Mouse (Mus musculus) liver, adult 10 weeks (tissue): Measurements from ENCODE around the gene Son. TPM values are rescaled to one million over a fixed set of nuclear protein-coding genes. Genes with fewer than 3 reads are reported as not detected.

ENCODE experiments used
- polyA plus RNA-seq: library from polyadenylated mRNA; stranded (reverse); fragments of 350-450 nt; fragmentation: Illumina TruSeq; extraction: RNeasy Lipid Tissue Mini Kit (QIAGEN cat#74804); gene quantifications from one replicate; pipeline ENCODE4 v1.2.3, GENCODE M21; 2014; ENCODE audit warnings: low read depth, low replicate concordance

The Son gene
- polyA plus RNA-seq, result 189 TPM

DNA sequence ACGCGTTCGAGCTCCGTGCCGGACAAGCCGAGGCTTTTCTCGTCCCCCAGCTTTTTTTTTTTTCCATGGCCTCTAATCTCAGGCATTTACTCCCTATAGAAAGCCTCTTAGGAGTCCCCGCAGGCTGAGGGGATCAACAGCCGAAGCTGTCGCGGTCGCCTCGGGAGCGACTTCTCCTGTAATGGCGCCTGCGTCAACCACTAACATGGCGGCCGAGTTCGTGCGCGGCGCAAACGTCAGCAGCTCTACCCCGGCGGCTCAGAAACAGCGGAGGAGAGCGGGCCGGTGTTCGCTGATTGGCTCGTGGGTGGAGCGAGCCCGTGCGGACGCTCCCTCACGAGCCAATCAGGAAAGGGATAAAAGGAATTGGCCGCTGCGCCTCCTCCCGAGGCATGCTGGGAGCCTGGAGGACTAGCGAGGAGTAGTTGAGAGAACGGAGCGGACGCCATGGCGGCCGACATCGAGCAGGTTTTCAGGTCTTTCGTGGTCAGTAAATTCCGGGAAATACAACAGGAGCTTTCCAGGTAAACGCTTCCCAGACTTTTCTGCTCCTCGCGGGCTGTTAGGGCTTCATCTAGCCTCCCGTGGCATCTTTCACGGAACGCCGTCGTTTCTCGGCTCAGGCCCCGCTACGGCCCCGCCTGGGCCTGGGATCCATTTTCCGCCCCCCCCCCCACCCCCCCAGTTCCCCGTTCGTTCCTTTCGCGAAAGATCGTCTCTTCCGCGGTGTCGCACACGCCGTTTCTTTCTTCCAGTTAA lies at the start of gene Son:
Gene Son, plus strand, starts transcription at position 46 of the 759 bp plus-strand sequence.

GRCm38 (mm10) chr16:91597672-91598010 lies 49.7 kb upstream of the Son start, which contains the start of gene Tmem50b:
Tmem50b (minus strand) TSS chr16:91597800.

GRCm38 (mm10) chr16:91618511-91619501 lies 28.5 kb upstream of the Son start, which contains the start of gene Dnajc28:
Dnajc28 (minus strand) TSS chr16:91619026.

DNA sequence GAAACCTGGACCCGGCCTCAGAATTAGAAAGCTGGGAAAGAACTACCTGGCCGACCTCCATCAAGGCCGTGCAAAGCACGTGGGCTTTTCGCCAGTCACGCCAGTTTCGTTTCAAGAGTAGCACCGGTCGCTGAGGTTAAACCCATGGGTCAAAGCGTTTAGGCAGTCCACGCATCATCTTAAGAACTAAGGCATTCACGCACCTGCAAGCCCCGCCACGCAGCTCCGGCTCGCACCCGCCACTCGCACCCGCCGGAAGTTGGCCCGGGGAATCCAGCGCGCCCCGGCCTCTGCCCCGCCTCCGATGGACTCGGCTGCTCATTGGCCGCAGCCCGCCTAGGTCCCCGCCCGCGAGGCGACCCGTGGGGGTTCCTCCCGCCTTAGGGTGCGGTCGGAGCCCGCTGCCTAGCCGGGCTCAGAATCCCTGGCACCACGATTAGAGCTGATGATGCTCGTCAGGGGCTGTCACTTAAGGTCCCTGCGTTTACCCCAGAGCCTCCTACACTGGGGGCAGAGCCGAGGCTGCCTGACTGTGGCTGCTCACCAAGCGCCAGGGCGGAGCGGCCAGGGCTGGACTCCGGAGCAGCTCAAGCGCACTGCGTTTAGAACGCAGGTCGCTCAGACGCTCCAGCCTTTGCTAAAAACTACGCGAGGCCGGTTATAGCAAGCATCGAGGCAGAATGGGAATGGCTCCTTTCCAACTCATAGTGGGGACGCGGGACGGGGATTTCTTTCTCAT lies 456 bp upstream of the Son start, which contains the start of gene Gart:
Gene Gart, minus strand, starts transcription at position 272 of the 739 bp plus-strand sequence.

DNA sequence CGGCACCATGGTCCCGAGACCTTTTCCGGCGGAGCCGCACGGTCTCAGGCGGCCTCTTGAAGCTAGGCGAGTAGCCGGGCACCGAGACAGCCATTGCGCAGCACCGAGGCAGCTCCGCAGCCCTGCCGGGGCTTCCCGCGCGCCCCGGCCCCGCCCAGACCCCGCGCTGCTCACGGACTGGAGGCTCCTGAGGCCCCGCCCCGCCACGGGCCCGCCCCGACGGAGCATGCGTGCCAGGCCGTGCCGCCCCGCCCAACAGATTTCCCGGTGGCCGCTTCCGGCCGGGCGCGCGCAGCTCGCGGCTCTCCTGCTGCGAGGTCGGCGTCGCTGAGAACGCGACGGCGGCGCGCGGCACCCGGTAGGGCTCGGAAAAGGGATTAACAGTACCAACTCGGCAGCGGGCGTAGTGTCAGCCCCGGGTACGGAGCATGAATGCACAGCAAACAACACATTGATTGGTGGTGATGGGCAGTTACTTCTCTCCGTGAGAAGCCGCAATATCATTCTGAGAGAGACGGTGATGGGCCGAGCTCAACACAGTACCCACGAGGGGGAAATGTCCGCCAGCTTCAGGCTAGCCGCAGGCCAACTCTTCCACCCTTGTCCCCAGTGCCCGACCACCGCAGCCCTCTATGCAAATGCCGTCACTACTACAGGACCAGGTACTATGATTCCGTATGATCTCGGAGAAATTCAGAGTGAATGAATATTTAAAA lies 41.5 kb downstream of the Son start, which contains the start of gene Donson:
Gene Donson, minus strand, starts transcription at position 152 of the 716 bp plus-strand sequence.

DNA sequence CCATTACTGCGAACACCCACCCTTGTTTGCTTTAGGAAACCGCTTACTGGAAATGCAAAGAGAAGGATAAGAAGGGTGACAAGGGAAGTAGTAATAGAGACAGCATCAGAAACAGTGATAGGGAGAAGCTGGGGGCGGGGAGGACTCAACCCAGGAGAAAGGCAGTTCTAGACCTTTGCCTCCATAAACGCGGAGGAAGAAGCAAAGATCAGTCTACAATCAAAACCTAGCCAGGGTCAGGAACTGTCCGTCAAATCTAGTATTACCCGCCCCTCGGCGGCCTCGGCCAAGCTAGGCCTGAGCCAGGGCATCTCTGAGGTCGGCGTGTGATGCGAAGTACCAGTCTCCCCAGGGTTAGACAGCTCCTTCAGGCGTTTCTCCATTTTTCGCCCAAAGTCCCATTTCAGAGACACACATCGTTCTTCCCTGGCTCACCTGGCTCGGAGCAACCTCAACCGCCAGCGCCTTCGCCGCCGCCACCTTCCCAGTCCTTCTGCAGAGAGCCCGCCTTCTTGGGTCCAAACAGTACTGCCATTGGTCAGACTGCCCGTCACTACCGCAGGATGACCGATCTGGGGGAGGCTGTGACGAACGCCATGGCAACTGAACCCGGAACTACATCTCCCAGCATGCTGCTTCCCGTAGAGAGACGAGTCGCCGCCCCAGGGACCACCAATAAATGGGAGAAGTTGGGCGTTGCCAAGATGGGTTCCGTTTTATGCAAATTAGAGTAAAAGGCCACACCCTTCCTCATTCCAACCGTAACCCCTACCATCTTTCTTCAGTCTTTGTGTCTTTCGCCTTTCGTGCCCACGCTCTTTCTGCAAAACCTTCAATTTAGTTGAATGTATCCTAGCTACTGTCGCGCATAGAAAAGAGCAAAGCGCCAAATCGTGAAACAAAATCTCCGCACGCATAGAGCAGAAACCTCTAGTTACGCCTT lies 81.1 kb downstream of the Son start, which contains the start of gene Cryzl1:
Gene Cryzl1, minus strand, starts transcription at position 853 of the 943 bp plus-strand sequence.

Other genes with a start within 250 kb of the Son start
- gene Il10rb, start 241.3 kb upstream of the Son start, polyA plus RNA-seq, result 7.9 TPM
- gene Ifnar1, start 162.3 kb upstream of the Son start, polyA plus RNA-seq, result 39.1 TPM
- gene Ifngr2, start 100.4 kb upstream of the Son start, polyA plus RNA-seq, result 7.8 TPM
- gene Tmem50b, start 49.7 kb upstream of the Son start, polyA plus RNA-seq, result 5.9 TPM
- gene Dnajc28, start 28.5 kb upstream of the Son start, polyA plus RNA-seq, result 13.2 TPM
- 7.3 TPM for gene Gart, start 554 bp upstream of the Son start, polyA plus RNA-seq
- 3.4 TPM for gene Donson, start 41.3 kb downstream of the Son start, polyA plus RNA-seq
- 31.1 TPM for gene Cryzl1, start 81.5 kb downstream of the Son start, polyA plus RNA-seq
- 9.7 TPM for gene Itsn1, start 81.8 kb downstream of the Son start, polyA plus RNA-seq